Mouse (Mus musculus) urinary bladder, adult 2 months (tissue): ENCODE data around the gene Cel. TPM values are rescaled to one million over a fixed set of nuclear protein-coding genes. Genes with fewer than 3 reads are reported as not detected.
A peak's percentile ranks its signal among the peaks of the same experiment; 100 is the strongest.
"Not testable (repeated sequence)": the region's sequence is repeated elsewhere in the genome, so short reads cannot be mapped to it uniquely, and the experiment has no call there.

Experiments used
- DNase-seq: peaks from one replicate; pipeline ENCODE4 v3.0.0; 2022; ENCODE audit warnings: low spot score
- polyA plus RNA-seq: library from polyadenylated mRNA; depleted of rRNA; stranded (reverse); fragments of >200 nt; gene quantifications from 2 replicates; pipeline ENCODE4 v1.2.3, GENCODE M21; 2012; rRNA removed

Cel gene
- polyA plus RNA-seq, 1 experiment = 0.07 TPM

DNA sequence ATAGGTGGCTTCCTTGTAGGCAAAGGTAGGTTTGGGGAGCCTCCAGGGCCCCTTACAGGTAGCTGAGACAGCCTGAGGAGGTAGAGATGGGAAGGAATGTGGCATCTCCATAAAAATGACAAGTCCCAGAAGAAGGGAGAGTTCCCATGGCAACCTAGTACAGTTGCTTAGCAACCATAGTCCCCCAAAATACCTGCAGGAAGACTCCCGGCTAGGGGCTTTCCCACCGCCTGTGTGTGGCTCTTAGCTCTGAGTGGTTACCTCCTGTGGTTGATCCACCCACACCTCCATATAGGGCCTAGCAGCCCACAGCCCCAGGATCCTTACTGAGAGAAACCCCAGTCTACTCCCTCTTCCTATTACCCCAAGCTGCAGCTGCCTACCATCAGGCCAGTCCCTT is 45.0 kb downstream of the Cel start:
- DNase-seq = no peak

DNA sequence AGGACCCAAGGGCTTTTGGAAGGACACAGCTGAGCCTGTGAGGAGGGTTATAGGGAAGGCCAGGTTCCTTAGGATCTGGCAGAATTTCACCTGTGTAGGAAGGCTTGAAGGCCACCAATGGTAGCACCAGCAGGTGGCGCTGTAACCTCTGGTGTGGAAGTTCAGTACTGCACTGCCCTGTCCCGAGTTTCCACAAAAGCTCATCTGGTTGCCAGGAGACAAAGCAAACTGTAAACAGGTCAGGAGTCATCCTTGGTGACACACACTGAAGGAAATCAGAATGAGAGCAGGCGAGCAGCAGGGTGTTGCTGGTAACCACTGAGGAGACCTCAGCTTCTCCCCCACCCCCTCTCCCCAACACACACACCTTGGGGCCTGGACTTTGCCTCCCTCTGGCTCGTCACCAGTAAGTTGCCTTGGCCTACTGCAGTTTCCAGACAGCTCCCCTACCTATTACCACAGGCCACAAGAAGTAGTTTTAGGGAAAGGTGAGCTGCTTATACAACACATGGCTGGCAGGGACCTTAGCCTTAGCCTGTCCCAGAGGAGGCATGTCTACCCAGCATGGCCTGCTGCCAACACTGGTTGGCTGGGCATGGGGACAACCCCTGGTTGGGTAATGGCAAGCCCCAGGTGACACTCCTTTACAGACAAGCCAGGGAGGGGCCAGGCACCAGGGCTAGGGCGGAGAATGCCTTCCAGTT is 45.8 kb downstream of the Cel start:
- peak; percentile 80 for DNase-seq

- DNase-seq = no peak
Observed at GRCm38 (mm10) chr2:28514489-28514888, 48.7 kb downstream of the Cel start.

- DNase-seq = peak; percentile 50
Observed at GRCm38 (mm10) chr2:28513431-28514370, 49.5 kb downstream of the Cel start.

DNA sequence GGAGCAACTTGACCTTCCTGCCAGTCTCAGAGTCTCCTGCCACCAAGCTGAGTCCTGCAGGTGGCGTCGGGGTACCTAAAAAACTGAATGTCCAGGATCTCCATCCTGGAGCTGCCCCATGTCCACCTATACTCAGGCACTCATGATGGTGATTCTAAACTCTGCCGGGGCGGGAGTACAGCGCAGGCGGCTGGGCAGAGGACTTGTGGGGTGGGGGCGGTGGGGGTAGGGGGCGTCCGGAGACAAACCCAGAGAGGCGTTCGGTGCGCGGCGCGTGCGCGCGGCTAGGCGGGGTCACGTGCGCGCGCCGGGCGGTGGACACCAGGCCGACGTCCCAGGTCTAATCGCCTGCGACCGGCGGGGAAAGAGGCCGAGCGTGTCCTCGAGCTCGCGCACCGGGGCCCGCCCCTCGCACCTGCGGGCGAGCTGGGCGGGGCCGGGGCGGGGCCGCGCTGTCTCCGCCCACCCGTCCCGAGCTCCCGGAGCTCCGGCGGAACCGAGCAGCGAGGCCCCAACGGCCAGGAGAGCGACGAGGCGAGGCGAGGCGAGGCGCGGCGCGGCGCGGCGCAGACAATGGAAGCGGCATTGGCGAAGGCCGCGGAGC is 50.3 kb downstream of the Cel start, which contains the start of gene Ralgds:
Gene Ralgds, plus strand, starts transcription at position 328 of the 604 bp plus-strand sequence.
- peak; percentile 48 for DNase-seq

DNA sequence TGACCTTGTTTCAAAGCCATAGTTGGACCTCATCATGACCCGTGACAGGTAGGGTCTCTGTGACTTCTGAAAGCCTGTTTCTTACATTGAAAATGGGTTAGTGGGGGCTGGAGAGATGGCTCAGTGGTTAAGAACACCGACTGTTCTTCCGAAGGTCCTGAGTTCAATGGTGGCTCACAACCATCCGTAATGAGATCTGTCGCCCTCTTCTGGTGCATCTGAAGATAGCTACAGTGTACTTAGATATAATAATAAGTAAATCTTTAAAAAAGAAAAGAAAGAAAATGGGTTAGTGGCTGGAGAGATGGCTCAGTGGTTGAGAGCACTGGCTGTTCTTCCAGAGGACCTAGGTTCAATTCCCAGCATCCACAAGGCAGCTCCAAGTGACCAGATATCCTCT is 51.6 kb downstream of the Cel start:
- DNase-seq = not testable (repeated sequence)

DNA sequence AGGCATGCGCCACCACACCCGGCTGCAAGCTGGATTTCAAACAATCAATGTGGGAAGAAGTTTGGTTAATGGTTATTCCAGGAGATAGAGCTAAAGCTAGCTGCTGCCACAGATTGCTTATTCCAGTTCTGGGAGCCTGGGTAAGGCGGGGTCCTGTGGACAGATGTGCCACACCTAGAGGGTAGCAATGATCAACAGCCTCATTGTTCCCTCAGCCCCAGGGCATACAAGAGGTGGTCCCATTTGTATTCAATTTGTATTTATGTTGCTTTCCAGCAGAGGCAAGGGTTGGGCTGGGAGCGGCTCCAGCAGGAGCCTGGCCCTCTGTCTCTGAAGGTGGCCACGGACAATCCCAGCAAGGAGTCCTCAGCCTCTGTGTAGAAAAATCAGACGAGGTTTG is 56.9 kb downstream of the Cel start:
- DNase-seq = no peak

- no peak for DNase-seq
Observed at GRCm38 (mm10) chr2:28505795-28506194, 57.4 kb downstream of the Cel start, which contains the start of gene Gm10134. Gm10134 (plus strand) TSS chr2:28506095.

Other genes with a start within 250 kb of the Cel start
- 4.5 and 5.2 TPM in 2 replicates for gene Ppp1r26, start 116.6 kb downstream of the Cel start, polyA plus RNA-seq
- 1.8 and 2.2 TPM in 2 replicates for gene 1700007K13Rik, start 97.1 kb downstream of the Cel start, polyA plus RNA-seq
- 28.2 and 30.9 TPM in 2 replicates for gene Mrps2, start 95.3 kb downstream of the Cel start, polyA plus RNA-seq
- 3.2 and 4.0 TPM in 2 replicates for gene Gbgt1, start 66.5 kb downstream of the Cel start, polyA plus RNA-seq
- 0.55 and 1.6 TPM in 2 replicates for gene Gm10134, start 57.3 kb downstream of the Cel start, polyA plus RNA-seq
- gene Ralgds, start 50.3 kb downstream of the Cel start, polyA plus RNA-seq = 50.7 and 65.6 TPM in 2 replicates
- gene Gtf3c5, start 20.3 kb upstream of the Cel start, polyA plus RNA-seq = 21.3 and 21.7 TPM in 2 replicates
- 0.10 and 0.16 TPM in 2 replicates for gene Gfi1b, start 58.6 kb upstream of the Cel start, polyA plus RNA-seq
- gene Tsc1, start 77.8 kb upstream of the Cel start, polyA plus RNA-seq = 11.3 and 13.6 TPM in 2 replicates
- gene Spaca9, start 136.3 kb upstream of the Cel start, polyA plus RNA-seq = 1.4 and 1.8 TPM in 2 replicates
- 0.77 and 0.92 TPM in 2 replicates for gene Ak8, start 136.8 kb upstream of the Cel start, polyA plus RNA-seq